Mouse (Mus musculus) kidney, embryonic 14.5 days (tissue): ENCODE data around the gene Cutc. TPM values are rescaled to one million over a fixed set of nuclear protein-coding genes. Genes with fewer than 3 reads are reported as not detected.

Experiments used
- ATAC-seq: fragments of 200-750 bp; cut with Nextera tagmentation; 2 replicates; pipeline ENCODE4 v1.8.0; 2017; ENCODE audit warnings: moderate number of reproducible peaks, mild to moderate bottlenecking, moderate TSS enrichment, moderate library complexity; ENCODE audit not compliant: low FRiP score, low TSS enrichment
- H3K27ac ChIP-seq: fragments of 300-500 bp; sonication (generic); 2 replicates; pipeline ENCODE4 v1.5.1; 2014; ENCODE audit warnings: low read depth, mild to moderate bottlenecking, low read length, moderate library complexity, mixed read lengths
- H3K27me3 ChIP-seq: fragments of 300-500 bp; sonication (generic); 2 replicates; pipeline ENCODE4 v1.6.1; 2014; ENCODE audit warnings: mild to moderate bottlenecking, low read length; ENCODE audit not compliant: control insufficient read depth, insufficient read depth
- H3K36me3 ChIP-seq: fragments of 300-500 bp; sonication (generic); 2 replicates; pipeline ENCODE4 v1.6.1; 2014; ENCODE audit warnings: low read length, mixed read lengths; ENCODE audit not compliant: control insufficient read depth, insufficient read depth
- H3K4me1 ChIP-seq: fragments of 300-500 bp; sonication (generic); 2 replicates; pipeline ENCODE4 v1.6.1; 2014; ENCODE audit warnings: low read length, mixed read lengths; ENCODE audit not compliant: control insufficient read depth, insufficient read depth
- H3K4me2 ChIP-seq: fragments of 300-500 bp; sonication (generic); replicated peaks from 2 replicates; pipeline ENCODE4 v1.6.1; 2014; ENCODE audit warnings: low read depth, mild to moderate bottlenecking, low read length
- H3K4me3 ChIP-seq: fragments of 300-500 bp; sonication (generic); 2 replicates; pipeline ENCODE4 v1.5.1; 2014; ENCODE audit warnings: mild to moderate bottlenecking, low read length
- H3K9ac ChIP-seq: fragments of 300-500 bp; sonication (generic); 2 replicates; pipeline ENCODE4 v1.6.1; 2014; ENCODE audit warnings: low read depth, mild to moderate bottlenecking, low read length, moderate library complexity
- H3K9me3 ChIP-seq: fragments of 300-500 bp; sonication (generic); 2 replicates; pipeline ENCODE4 v1.6.1; 2016; ENCODE audit warnings: low read length; ENCODE audit not compliant: control insufficient read depth
- WGBS: fragments of 180-500 bp; shearing (Covaris S2); extraction: QIAGEN DNeasy Blood & Tissue Kit; methylation state at CpG from one replicate; pipeline ENCODE4 v1.1.7; 2014; 5-methylcytosine and 5-hydroxymethylcytosine counted together
- polyA plus RNA-seq: library from polyadenylated mRNA; unstranded; fragments of >200 nt; fragmentation: Nextera tagmentation; extraction: Ambion mirVana; gene quantifications from 2 replicates; pipeline ENCODE4 v1.2.1, GENCODE M21; 2014

Gene Cutc
- polyA plus RNA-seq, 1 experiment from 2014 or later, result 15.3 TPM

- Histone ChIP-seq H3K4me1 (no peaks in the 10 kb centered on the region), H3K9ac (no peak overlapping the region), H3K4me2 (no peak overlapping the region), H3K4me3 (no peak overlapping the region), H3K27me3 (no peaks in the 10 kb centered on the region), H3K27ac (no peak overlapping the region), H3K9me3 (no peaks in the 10 kb centered on the region), H3K36me3 (peaks cover 78% of the 10 kb centered on the region)
- no peak for ATAC-seq
- WGBS, result 93% methylated on average over 7 of the region's 7 CpGs
Measured at GRCm38 (mm10) chr19:43743401-43743800, 9.4 kb upstream of the Cutc start.

- H3K9ac ChIP-seq, result no peak overlapping the region
- H3K4me2 ChIP-seq, result no peak overlapping the region
- no peak for ATAC-seq
- no peak overlapping the region for H3K27ac ChIP-seq
- no peaks in the 10 kb centered on the region for H3K4me1 ChIP-seq
- H3K36me3 ChIP-seq, result peaks cover 75% of the 10 kb centered on the region
- no peaks in the 10 kb centered on the region for H3K27me3 ChIP-seq
- no peak overlapping the region for H3K4me3 ChIP-seq
- WGBS, result 87% methylated on average over 3 of the region's 3 CpGs
- H3K9me3 ChIP-seq, result no peaks in the 10 kb centered on the region
Measured at GRCm38 (mm10) chr19:43745740-43746139, 7.1 kb upstream of the Cutc start.

- 88% methylated on average over 4 of the region's 4 CpGs for WGBS
- no peak for ATAC-seq
- no peak overlapping the region for H3K27ac ChIP-seq
- H3K36me3 ChIP-seq, result peaks cover 58% of the 10 kb centered on the region
- H3K27me3 ChIP-seq, result no peaks in the 10 kb centered on the region
- H3K9me3 ChIP-seq, result no peaks in the 10 kb centered on the region
- H3K4me2 ChIP-seq, result no peak overlapping the region
- no peak overlapping the region for H3K9ac ChIP-seq
- H3K4me1 ChIP-seq, result no peaks in the 10 kb centered on the region
- H3K4me3 ChIP-seq, result no peak overlapping the region
Measured at GRCm38 (mm10) chr19:43747877-43748276, 4.9 kb upstream of the Cutc start.

GRCm38 (mm10) chr19:43750008-43750407 lies 2.8 kb upstream of the Cutc start:
- Histone ChIP-seq H3K36me3 (peaks cover 47% of the 10 kb centered on the region), H3K4me1 (no peaks in the 10 kb centered on the region), H3K4me2 (no peak overlapping the region), H3K27ac (no peak overlapping the region), H3K27me3 (no peaks in the 10 kb centered on the region), H3K4me3 (no peak overlapping the region), H3K9me3 (no peaks in the 10 kb centered on the region), H3K9ac (no peak overlapping the region)
- no peak for ATAC-seq
- 95% methylated on average over 2 of the region's 2 CpGs for WGBS

GRCm38 (mm10) chr19:43753226-43753835 lies 535 bp downstream of the Cutc start:
- peak; percentile 91 for ATAC-seq
- Histone ChIP-seq H3K36me3 (peaks cover 16% of the 10 kb centered on the region), H3K27ac (peak overlapping the region; percentile 93), H3K27me3 (no peaks in the 10 kb centered on the region), H3K4me1 (no peaks in the 10 kb centered on the region), H3K9me3 (no peaks in the 10 kb centered on the region), H3K4me2 (peak overlapping the region; percentile 58), H3K4me3 (peak overlapping the region; percentile 70), H3K9ac (peak overlapping the region; percentile 79)
- 2% methylated on average over 23 of the region's 24 CpGs for WGBS

GRCm38 (mm10) chr19:43754237-43754636 lies 1.4 kb downstream of the Cutc start:
- no peak for ATAC-seq
- Histone ChIP-seq H3K4me3 (no peak overlapping the region), H3K27me3 (no peaks in the 10 kb centered on the region)

GRCm38 (mm10) chr19:43754872-43755271 lies 2.1 kb downstream of the Cutc start:
- no peak overlapping the region for H3K4me3 ChIP-seq
- WGBS, result 70% methylated on average over 2 of the region's 2 CpGs
- no peak overlapping the region for H3K4me2 ChIP-seq
- ATAC-seq, result no peak
- H3K4me1 ChIP-seq, result no peaks in the 10 kb centered on the region
- no peaks in the 10 kb centered on the region for H3K9me3 ChIP-seq
- peaks cover 4% of the 10 kb centered on the region; the same call in 1 of the 2 replicates for H3K36me3 ChIP-seq
- H3K27ac ChIP-seq, result no peak overlapping the region
- no peaks in the 10 kb centered on the region for H3K27me3 ChIP-seq
- no peak overlapping the region for H3K9ac ChIP-seq

More at GRCm38 (mm10) chr19:43754237-43754636, 1.4 kb downstream of the Cutc start:
- Histone ChIP-seq H3K36me3 (peaks cover 6% of the 10 kb centered on the region; the same call in 1 of the 2 replicates), H3K9ac (no peak overlapping the region), H3K4me1 (no peaks in the 10 kb centered on the region), H3K9me3 (no peaks in the 10 kb centered on the region), H3K4me2 (no peak overlapping the region), H3K27ac (no peak overlapping the region)
- 71% methylated on average over 2 of the region's 2 CpGs for WGBS

- Histone ChIP-seq H3K4me2 (no peak overlapping the region), H3K27me3 (no peaks in the 10 kb centered on the region), H3K27ac (no peak overlapping the region), H3K36me3 (0 out of 2 replicates have a peak, but pooled peaks cover 3% of the 10 kb centered on the region), H3K4me3 (no peak overlapping the region), H3K9ac (no peak overlapping the region), H3K4me1 (no peaks in the 10 kb centered on the region), H3K9me3 (no peaks in the 10 kb centered on the region)
- ATAC-seq, result no peak
- 20% methylated on average over 6 of the region's 6 CpGs for WGBS
Measured at GRCm38 (mm10) chr19:43760504-43760903, 7.7 kb downstream of the Cutc start.

- Histone ChIP-seq H3K9me3 (no peaks in the 10 kb centered on the region), H3K4me1 (no peaks in the 10 kb centered on the region), H3K27me3 (no peaks in the 10 kb centered on the region), H3K27ac (no peak overlapping the region), H3K9ac (no peak overlapping the region), H3K4me2 (no peak overlapping the region), H3K36me3 (0 out of 2 replicates have a peak, but pooled peaks cover 3% of the 10 kb centered on the region), H3K4me3 (no peak overlapping the region)
- ATAC-seq, result no peak
Measured at GRCm38 (mm10) chr19:43761543-43762256, 8.9 kb downstream of the Cutc start.
